Mouse (Mus musculus) liver, postnatal 0 days (tissue): ENCODE measurements around the gene Cep68. TPM values are rescaled to one million over a fixed set of nuclear protein-coding genes. Genes with fewer than 3 reads are reported as not detected.

Source experiments
- ATAC-seq: fragments of 200-750 bp; cut with Nextera tagmentation; 2 replicates; pipeline ENCODE4 v1.8.0; 2017; ENCODE audit warnings: mild to moderate bottlenecking, moderate library complexity
- DNase-seq: peaks from one replicate; pipeline ENCODE4 v3.0.0-alpha.2; 2016
- H3K27ac ChIP-seq: fragments of 300-500 bp; sonication (generic); 2 replicates; pipeline ENCODE4 v1.5.1; 2014; ENCODE audit warnings: antibody characterized with exemption, moderate library complexity, mild to moderate bottlenecking, low read depth
- H3K27me3 ChIP-seq: fragments of 300-500 bp; sonication (generic); 2 replicates; pipeline ENCODE4 v1.6.1; 2014; ENCODE audit warnings: low read length, control low read depth, mixed read lengths; ENCODE audit not compliant: insufficient read depth
- H3K36me3 ChIP-seq: fragments of 300-500 bp; sonication (generic); replicated peaks from 2 replicates; pipeline ENCODE4 v1.6.1; 2014; ENCODE audit warnings: mild to moderate bottlenecking, control low read depth, low read length, moderate library complexity, mixed read lengths; ENCODE audit not compliant: insufficient read depth
- H3K4me1 ChIP-seq: fragments of 300-500 bp; sonication (generic); 2 replicates; pipeline ENCODE4 v1.6.1; 2014; ENCODE audit warnings: antibody characterized with exemption, mild to moderate bottlenecking, control low read depth; ENCODE audit not compliant: insufficient read depth
- H3K4me2 ChIP-seq: fragments of 300-500 bp; sonication (generic); 2 replicates; pipeline ENCODE4 v1.6.1; 2014; ENCODE audit warnings: low read depth, mild to moderate bottlenecking, low read length, moderate library complexity, mixed read lengths
- H3K4me3 ChIP-seq: fragments of 300-500 bp; sonication (generic); 2 replicates; pipeline ENCODE4 v1.5.1; 2014; ENCODE audit warnings: low read depth, low read length
- H3K9ac ChIP-seq: fragments of 300-500 bp; sonication (generic); replicated peaks from 2 replicates; pipeline ENCODE4 v1.6.1; 2014; ENCODE audit warnings: mild to moderate bottlenecking, moderate library complexity
- H3K9me3 ChIP-seq: fragments of 300-500 bp; sonication (generic); 2 replicates; pipeline ENCODE4 v1.6.1; 2016; ENCODE audit warnings: mild to moderate bottlenecking, control low read depth, low read length, mixed read lengths
- CTCF ChIP-seq: sonication (generic); IDR thresholded peaks from 2 replicates; pipeline ENCODE4 v1.5.1; 2016; ENCODE audit warnings: antibody characterized with exemption, low read depth
- EP300 ChIP-seq: IDR thresholded peaks from 2 replicates; pipeline ENCODE4 v1.6.1; 2016; ENCODE audit warnings: antibody characterized with exemption, low read depth, mild to moderate bottlenecking
- WGBS: fragments of 180-500 bp; shearing (Covaris S2); extraction: QIAGEN DNeasy Blood & Tissue Kit; methylation state at CpG from one replicate; pipeline ENCODE4 v1.1.7; 2014; ENCODE audit not compliant: insufficient replicate concordance; 5-methylcytosine and 5-hydroxymethylcytosine counted together
- polyA plus RNA-seq: library from polyadenylated mRNA; unstranded; fragments of >200 nt; fragmentation: Nextera tagmentation; extraction: Ambion mirVana; gene quantifications from 2 replicates; pipeline ENCODE4 v1.2.1, GENCODE M21; 2015

Gene Cep68
- polyA plus RNA-seq, 1 experiment from 2014 or later: 4.9 TPM

- H3K4me3 ChIP-seq: no peak overlapping the region
- H3K9ac ChIP-seq: no peak overlapping the region
- H3K4me1 ChIP-seq: peaks cover 10% of the 10 kb centered on the region
- no peak for DNase-seq
- ATAC-seq: no peak
- TF ChIP-seq CTCF (no peak), EP300 (no peak)
- peaks cover 72% of the 10 kb centered on the region for H3K36me3 ChIP-seq
- no peak overlapping the region for H3K4me2 ChIP-seq
- H3K27me3 ChIP-seq: no peaks in the 10 kb centered on the region
- 88% methylated on average over 7 of the region's 7 CpGs for WGBS
- H3K27ac ChIP-seq: no peak overlapping the region
- H3K9me3 ChIP-seq: no peaks in the 10 kb centered on the region
These were observed 12.2 kb downstream of the Cep68 start for GRCm38 (mm10) chr11:20237018-20237417.

GRCm38 (mm10) chr11:20234233-20234632, 15.0 kb downstream of the Cep68 start:
- WGBS: 69% methylated on average over 3 of the region's 3 CpGs
- Histone ChIP-seq H3K4me1 (peaks cover 15% of the 10 kb centered on the region), H3K9ac (no peak overlapping the region), H3K27ac (no peak overlapping the region), H3K27me3 (no peaks in the 10 kb centered on the region), H3K36me3 (peaks cover 63% of the 10 kb centered on the region), H3K4me3 (no peak overlapping the region), H3K9me3 (no peaks in the 10 kb centered on the region), H3K4me2 (no peak overlapping the region)
- no peak for ATAC-seq
- DNase-seq: no peak
- TF ChIP-seq CTCF: 0 out of 2 replicates have a peak, but pooled peaks have one; percentile 24
- TF ChIP-seq EP300: no peak

- Histone ChIP-seq H3K4me1 (peaks cover 15% of the 10 kb centered on the region), H3K9ac (no peak overlapping the region), H3K4me2 (no peak overlapping the region), H3K36me3 (peaks cover 65% of the 10 kb centered on the region), H3K4me3 (no peak overlapping the region), H3K27me3 (no peaks in the 10 kb centered on the region), H3K9me3 (no peaks in the 10 kb centered on the region), H3K27ac (peak overlapping the region; percentile 80; the same call in 1 of the 2 replicates)
- TF ChIP-seq CTCF: no peak
- no peak for TF ChIP-seq EP300
- DNase-seq (no peak), ATAC-seq (0 out of 2 replicates have a peak, but pooled peaks have one; percentile 14)
- WGBS: 61% methylated on average over 5 of the region's 5 CpGs
These were observed 17.0 kb downstream of the Cep68 start for GRCm38 (mm10) chr11:20232016-20232755.

- H3K4me2 ChIP-seq: no peak overlapping the region
- H3K9me3 ChIP-seq: no peaks in the 10 kb centered on the region
- ATAC-seq (peak; percentile 84), DNase-seq (peak; percentile 52)
- peaks cover 15% of the 10 kb centered on the region for H3K4me1 ChIP-seq
- H3K27ac ChIP-seq: peak overlapping the region; percentile 80
- no peaks in the 10 kb centered on the region for H3K27me3 ChIP-seq
- H3K4me3 ChIP-seq: no peak overlapping the region
- H3K36me3 ChIP-seq: peaks cover 58% of the 10 kb centered on the region
- WGBS: 32% methylated on average over 8 of the region's 8 CpGs
- H3K9ac ChIP-seq: no peak overlapping the region
- peak; percentile 34 for TF ChIP-seq CTCF
- TF ChIP-seq EP300: peak; percentile 84
These were observed 17.9 kb downstream of the Cep68 start for GRCm38 (mm10) chr11:20231128-20231878.

GRCm38 (mm10) chr11:20230286-20230685, 18.9 kb downstream of the Cep68 start:
- Histone ChIP-seq H3K27me3 (no peaks in the 10 kb centered on the region), H3K27ac (peak overlapping the region; percentile 80), H3K9me3 (no peaks in the 10 kb centered on the region), H3K4me2 (no peak overlapping the region), H3K4me1 (peaks cover 15% of the 10 kb centered on the region), H3K4me3 (no peak overlapping the region), H3K36me3 (peaks cover 58% of the 10 kb centered on the region), H3K9ac (no peak overlapping the region)
- no peak for ATAC-seq
- TF ChIP-seq CTCF (no peak), EP300 (no peak)
- no peak for DNase-seq
- WGBS: 51% methylated on average over 1 of the region's 1 CpGs

- peaks cover 57% of the 10 kb centered on the region for H3K36me3 ChIP-seq
- no peak overlapping the region for H3K4me3 ChIP-seq
- H3K9ac ChIP-seq: no peak overlapping the region
- H3K4me2 ChIP-seq: no peak overlapping the region
- no peak overlapping the region for H3K27ac ChIP-seq
- no peaks in the 10 kb centered on the region for H3K9me3 ChIP-seq
- ATAC-seq: no peak
- H3K27me3 ChIP-seq: no peaks in the 10 kb centered on the region
- 75% methylated on average over 4 of the region's 4 CpGs for WGBS
- DNase-seq: no peak
- TF ChIP-seq EP300 (no peak), CTCF (no peak)
- H3K4me1 ChIP-seq: peaks cover 15% of the 10 kb centered on the region
These were observed 19.9 kb downstream of the Cep68 start for GRCm38 (mm10) chr11:20229311-20229710.
